Mouse (Mus musculus) frontal cortex, postnatal 25 days (tissue): Measurements from ENCODE around the gene Pmf1.
A peak's percentile ranks its signal among the peaks of the same experiment; 100 is the strongest.

ENCODE experiments used
- DNase-seq, 2 experiments: peaks; one replicate each; pipeline ENCODE4 v3.0.0; 2022; ENCODE audit warnings: low spot score in 2 of 2

Pmf1 gene

GRCm38 (mm10) chr3:88409741-88410644 lies at the start of gene Pmf1:
TSS of gene Pmf1 (minus strand) at chr3:88410331.
- peak; percentile 80 for DNase-seq

- DNase-seq = no peak
These were observed 48.7 kb upstream of the Pmf1 start for GRCm38 (mm10) chr3:88458778-88459219.

GRCm38 (mm10) chr3:88456746-88457532 lies 46.8 kb upstream of the Pmf1 start:
- DNase-seq = no peak

- DNase-seq = no peak
These were observed 46.2 kb upstream of the Pmf1 start for GRCm38 (mm10) chr3:88456313-88456712.

- DNase-seq = no peak
These were observed 45.6 kb upstream of the Pmf1 start for GRCm38 (mm10) chr3:88455588-88456264.

DNA sequence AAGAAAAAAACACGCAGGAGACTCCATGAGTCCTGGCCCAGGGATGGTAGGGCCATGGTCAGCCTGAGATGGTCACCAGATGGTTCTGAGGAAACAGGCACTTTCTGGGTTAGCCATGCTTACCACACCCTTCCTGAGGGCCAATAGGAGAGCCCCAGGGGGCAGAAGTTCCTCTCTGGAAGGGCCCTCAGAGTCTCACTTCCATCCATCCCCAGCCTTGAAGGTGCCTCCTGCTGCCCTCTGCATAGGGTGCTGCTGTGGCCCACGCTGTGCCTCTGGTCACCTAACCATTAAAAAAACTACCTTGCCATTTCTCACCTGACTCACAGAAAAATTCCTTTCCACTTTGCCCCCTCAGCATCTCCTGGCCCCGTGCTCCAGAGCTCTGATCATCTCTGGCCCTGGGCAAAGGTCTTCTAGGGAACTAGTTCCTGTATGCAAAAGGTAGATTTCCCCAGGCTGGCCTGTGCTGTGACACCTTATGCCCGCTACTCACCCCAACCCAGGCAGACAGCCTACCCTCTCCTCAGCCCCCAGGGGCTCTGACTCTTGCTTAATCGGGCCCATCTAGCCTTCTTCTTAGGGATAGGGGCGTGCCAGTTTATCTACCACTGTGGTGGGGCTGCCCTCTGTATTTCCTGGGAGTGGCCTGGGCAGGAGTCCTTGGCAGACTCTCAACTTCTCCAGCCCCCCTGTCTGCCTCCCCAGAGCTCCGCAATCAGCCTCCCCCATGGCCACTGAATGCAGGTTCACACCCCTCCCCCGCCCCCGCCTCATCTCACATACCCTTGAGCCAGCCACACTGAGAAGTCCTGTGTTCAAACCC lies 44.8 kb upstream of the Pmf1 start:
- no peak for DNase-seq

GRCm38 (mm10) chr3:88453986-88454385 lies 43.9 kb upstream of the Pmf1 start:
- DNase-seq = no peak

DNA sequence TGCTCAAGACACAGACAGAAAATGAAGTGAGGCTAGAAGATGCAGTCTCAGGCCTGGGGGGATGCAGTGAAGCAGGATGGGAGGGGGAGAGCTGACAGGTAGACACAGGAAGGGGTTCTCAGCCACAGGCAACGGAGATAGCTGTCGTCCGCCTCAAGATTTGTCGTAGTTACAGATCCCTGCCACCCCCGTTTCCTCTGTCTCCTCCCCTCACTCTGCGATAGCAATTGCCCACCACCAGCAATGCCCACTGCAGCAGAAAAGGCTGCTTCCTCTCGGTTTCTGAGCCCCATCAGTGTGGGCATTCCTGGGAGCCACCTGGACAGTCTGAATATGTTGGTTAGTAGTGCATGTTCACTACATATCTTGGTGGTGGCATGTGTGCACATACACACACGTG lies 43.2 kb upstream of the Pmf1 start:
- DNase-seq = no peak

DNA sequence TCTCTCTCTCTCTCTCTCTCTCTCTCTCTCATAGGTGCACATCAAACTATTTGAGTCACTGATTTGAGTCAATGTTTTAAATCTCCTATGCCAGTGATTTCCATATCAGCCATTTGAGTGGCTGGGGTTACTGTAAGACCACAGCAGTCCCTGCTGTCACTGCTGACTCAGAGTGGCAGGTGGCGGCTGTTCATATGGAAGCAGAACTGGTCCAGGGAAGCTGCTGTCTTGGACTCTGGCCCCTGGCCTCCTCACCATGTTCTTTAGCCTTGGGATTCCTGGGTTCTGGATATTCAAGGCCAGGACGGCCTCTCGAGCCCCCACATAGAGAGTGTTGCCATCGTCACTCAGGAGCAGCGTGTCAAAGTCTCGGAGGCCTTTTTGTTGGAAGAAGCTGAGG lies 42.6 kb upstream of the Pmf1 start:
- no peak for DNase-seq

DNA sequence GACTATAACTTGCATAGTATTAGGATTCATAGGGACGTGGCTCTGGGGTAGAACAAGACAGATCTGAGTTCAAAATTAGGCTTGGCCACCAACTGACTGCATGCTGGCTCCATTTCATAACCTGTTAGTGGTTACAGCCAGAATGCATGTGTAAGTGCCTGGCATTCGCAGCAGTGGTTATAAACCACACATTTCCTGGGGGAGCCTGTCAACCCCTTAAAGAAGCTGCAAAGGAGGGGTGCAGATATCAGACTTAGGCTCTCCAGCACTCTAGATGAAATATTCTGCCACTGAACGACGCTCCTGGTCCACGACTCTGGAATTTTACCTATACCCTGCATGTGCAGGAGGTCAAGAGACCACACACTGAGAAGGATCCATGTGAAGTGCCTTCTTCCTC lies 42.1 kb upstream of the Pmf1 start:
- no peak for DNase-seq

DNA sequence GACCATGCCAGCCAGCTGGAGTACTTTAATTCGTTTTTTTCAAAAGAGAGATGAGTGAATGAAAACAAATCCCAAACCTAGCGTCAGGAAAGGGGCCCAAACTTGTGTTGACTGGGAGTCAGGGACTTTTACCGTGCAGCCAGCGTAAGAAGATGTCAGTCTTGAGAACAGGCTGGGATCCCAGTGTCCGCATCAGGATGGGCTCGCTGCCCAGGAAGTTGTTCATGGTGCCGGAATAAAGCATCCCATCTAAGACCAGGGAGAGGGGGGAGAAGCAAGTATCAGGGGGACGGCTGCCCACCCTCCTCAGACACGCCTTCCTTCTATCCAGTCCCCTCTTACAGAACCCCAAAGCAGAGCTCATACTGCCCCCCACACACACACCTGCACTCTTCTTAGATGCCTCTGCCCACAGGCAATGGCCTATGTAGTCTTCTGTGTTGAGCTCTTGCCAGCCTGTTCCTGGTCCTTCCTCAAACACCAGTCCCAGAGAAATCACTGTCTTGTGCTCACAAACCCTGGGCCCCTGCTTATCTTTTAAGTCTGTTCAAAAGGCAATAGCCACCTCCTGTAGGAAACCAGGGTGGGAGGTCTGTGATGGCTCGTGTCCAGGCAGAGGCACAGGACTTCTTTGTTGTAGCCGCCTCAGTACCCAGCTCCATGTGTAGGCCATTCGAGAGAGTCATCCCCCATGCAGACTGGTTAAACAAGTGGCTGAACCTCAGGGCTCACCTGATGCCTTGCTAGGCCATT lies 40.4 kb upstream of the Pmf1 start:
- DNase-seq = no peak

- no peak for DNase-seq
These were observed 39.4 kb upstream of the Pmf1 start for GRCm38 (mm10) chr3:88449395-88450023.

DNA sequence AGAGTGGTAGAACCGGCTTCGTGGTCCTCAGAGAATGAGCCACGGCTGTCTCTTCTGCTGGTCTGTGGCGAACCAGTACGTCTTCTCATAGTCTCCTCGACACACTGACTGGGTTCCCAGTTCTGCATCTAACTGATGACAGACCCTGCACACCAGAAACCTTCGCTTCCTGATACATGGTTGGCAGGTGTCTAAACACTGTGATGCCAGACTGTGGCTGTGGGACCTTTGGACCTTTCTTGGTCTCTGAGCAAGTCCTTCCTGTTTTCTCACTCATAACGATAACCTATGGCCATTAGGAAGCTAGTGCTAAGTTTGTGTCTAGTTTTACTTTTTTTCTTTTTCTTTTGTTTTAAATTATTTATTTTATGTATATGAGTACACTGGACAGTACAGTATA lies 38.3 kb upstream of the Pmf1 start:
- no peak for DNase-seq

DNA sequence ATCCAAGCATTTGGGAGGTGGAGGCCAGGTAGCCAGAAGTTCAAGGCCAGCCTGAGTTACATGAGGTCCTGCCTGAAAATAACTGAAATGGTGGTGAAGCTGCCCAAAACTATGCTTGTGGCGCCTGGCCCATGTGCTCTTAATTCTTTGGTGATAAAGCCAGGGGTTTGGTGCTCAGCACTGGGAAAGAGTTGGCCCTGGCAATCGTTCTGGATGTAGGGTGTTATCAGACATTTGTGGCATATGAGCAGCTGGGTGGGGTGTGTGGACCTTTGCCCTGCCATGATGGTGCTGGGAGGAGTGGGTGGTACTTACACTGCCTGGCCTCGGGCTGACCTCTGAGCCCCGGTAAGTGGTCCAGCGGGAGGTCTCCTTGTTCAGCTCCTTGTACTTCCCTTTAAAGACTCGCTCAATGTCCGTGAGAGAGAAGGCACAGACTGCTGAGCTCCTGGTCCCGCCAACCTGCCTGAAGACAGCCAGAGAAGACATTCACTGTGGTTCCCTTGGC lies 37.6 kb upstream of the Pmf1 start:
- DNase-seq = no peak

- DNase-seq = no peak
These were observed 36.5 kb upstream of the Pmf1 start for GRCm38 (mm10) chr3:88446471-88447123.

GRCm38 (mm10) chr3:88442888-88443287 lies 32.8 kb upstream of the Pmf1 start:
- DNase-seq = no peak

DNA sequence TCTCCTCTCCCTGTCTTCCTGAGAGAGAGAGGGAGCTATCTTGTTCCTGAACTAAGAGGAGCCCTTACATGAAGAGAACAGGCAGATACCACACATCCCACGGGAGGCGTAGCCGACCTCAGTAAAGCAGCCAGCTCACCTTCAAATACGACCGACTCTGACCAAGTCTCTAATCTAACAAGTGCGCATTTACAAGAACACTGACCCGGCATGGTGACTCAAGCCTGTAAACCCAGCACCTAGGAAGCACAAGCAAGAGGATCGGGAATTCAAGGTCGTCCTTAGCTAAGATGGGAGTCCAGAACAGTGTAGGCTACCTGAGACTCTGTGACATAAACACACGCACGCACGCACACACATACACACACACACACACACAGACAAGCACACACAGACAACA lies 32.4 kb upstream of the Pmf1 start:
- no peak for DNase-seq

DNA sequence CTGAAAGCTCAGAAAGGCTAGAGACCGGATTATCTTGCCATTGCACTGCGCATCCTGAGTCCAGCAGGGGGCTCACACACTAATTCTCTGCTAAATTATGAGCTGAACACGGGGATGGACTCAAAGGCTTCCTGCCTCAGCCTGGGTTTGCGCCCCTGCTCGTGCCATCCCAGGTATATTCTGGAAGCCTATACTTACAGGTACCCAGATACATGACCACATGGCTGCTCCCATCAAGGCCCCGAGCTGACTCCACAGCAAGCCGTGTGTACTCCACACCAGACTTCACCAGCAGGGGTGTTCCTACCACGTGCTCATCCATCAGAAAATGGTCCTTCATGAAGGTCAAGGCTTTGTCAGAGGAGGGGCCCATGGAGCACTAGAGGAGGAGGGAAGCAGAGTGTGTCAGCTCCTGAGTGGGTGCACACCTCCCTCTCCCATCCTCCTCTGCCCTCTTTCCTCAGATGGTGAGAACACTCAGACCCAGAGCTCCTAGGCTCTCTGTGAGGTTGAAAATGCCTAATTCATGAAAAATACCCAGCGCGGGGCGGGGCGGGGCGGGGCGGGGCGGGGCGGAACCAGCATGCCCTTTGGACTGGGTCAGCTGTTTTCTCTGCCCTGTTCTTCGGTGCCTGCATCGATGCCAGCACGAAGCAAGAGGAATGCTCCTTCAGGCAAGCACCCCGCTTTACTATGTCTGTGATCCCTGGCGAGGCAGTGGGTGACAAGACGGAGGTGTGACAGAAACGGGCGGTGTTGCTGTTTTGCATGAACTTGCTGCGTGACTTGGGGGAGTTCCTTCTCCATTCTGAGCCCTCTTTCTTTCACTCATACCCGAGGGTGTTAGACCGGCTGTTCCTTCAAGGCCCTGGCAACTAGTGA lies 30.6 kb upstream of the Pmf1 start:
- peak in 1 of 2 experiments; percentile 35 for DNase-seq
